Mouse (Mus musculus): ENCODE results near the gene Slco2a1.

DNA sequence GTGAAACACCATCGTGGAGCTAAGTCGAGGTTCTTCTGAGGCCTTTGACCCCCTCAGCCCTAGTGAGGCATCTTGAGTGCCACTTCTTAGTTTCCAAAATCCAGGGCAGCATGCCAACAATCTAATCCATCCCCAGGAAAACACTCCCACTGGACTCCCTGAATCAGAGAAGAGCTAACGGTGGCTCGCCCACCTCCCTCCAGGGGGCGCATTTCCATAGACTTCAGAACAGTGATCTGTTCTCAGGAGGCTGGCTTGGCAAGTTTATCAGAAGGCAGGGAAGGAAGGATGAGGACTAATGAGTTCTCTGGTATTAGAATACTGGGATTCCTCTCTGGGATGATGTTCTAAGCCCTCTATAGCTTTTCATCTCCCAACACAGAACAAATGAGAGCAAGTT, 24.9 kb downstream of the Slco2a1 start:
- TF ChIP-seq POLR2A (IDR thresholded peaks at IDR 0.05; ENCODE audit: insufficient read length, low read depth) (no peak), MAX (IDR thresholded peaks at IDR 0.05; ENCODE audit: low read depth) (no peak), CEBPB (IDR thresholded peaks at IDR 0.05; ENCODE audit: insufficient read depth, poor library complexity, severe bottlenecking) (no peak), SRF (IDR thresholded peaks at IDR 0.05; ENCODE audit: control insufficient read depth, insufficient read length, low read depth) (no peak), TCF12 (IDR thresholded peaks at IDR 0.05; ENCODE audit: insufficient read depth, poor library complexity, severe bottlenecking) (no peak), MYOG (IDR thresholded peaks at IDR 0.05; ENCODE audit: control insufficient read depth in 1 of 3, insufficient read depth in 1 of 3, insufficient read length in 2 of 3, low read depth in 2 of 3) (no peak), MYOD1 (IDR thresholded peaks at IDR 0.05; ENCODE audit: control insufficient read depth in 1 of 3, insufficient read length in 2 of 3, low read depth in 2 of 3) (no peak), REST (IDR thresholded peaks at IDR 0.05; ENCODE audit: insufficient read depth, insufficient read length) (no peak), E2F4 (IDR thresholded peaks at IDR 0.05; ENCODE audit: insufficient read depth) (no peak), POLR2AphosphoS2 (IDR thresholded peaks at IDR 0.05; ENCODE audit: insufficient read length, low read depth) (no peak), TCF3 (IDR thresholded peaks at IDR 0.05; ENCODE audit: insufficient read length, low read depth) (no peak), USF1 (IDR thresholded peaks at IDR 0.05; ENCODE audit: low read depth) (no peak)
